Mouse (Mus musculus) kidney, adult 2 months (tissue): ENCODE results near the gene Bcas3.

Source experiments
- CTCF ChIP-seq: fragments of 200-500 bp; conservative IDR thresholded peaks from 2 replicates; pipeline ENCODE4 v1.5.1; 2011; ENCODE audit warnings: low read depth, mild to moderate bottlenecking, control low read depth, low read length, moderate library complexity, mixed read lengths; ENCODE audit not compliant: insufficient read depth, insufficient read length
- POLR2A ChIP-seq: fragments of 200-500 bp; IDR thresholded peaks from one replicate; pipeline ENCODE4 v1.6.1; 2011; ENCODE audit warnings: low read depth, low read length, control low read depth

- no peak for TF ChIP-seq POLR2A
- no peak for TF ChIP-seq CTCF
Observed at GRCm38 (mm10) chr11:85746373-85746772, 393.4 kb downstream of the Bcas3 start.
